Mouse (Mus musculus) CH12.LX (cell line): ENCODE data around the gene Adamtsl4.

Source experiments
- CTCF ChIP-seq, 2 experiments: IDR thresholded peaks in 1 of 2; conservative IDR thresholded peaks in 1 of 2; 2 replicates each; pipeline ENCODE4 v1.5.1; 2011 to 2012; ENCODE audit warnings: low read depth in 2 of 2, low read length in 2 of 2, improper control_type of control experiment in 1 of 2, inconsistent platforms in 1 of 2, mild to moderate bottlenecking in 1 of 2, moderate library complexity in 1 of 2
- E2F4 ChIP-seq: IDR thresholded peaks from 2 replicates; pipeline ENCODE4 v1.6.1; 2011; ENCODE audit warnings: low read depth, low read length, improper control_type of control experiment; ENCODE audit not compliant: insufficient replicate concordance
- MAX ChIP-seq: IDR thresholded peaks from 2 replicates; pipeline ENCODE4 v1.6.1; 2011; ENCODE audit warnings: low read length, improper control_type of control experiment
- NRF1 ChIP-seq: IDR thresholded peaks from 2 replicates; pipeline ENCODE4 v1.6.1; 2014; ENCODE audit warnings: low read depth, mild to moderate bottlenecking, inconsistent platforms, low read length, improper control_type of control experiment, moderate library complexity
- TBP ChIP-seq: conservative IDR thresholded peaks from 2 replicates; pipeline ENCODE4 v1.6.1; 2011; ENCODE audit warnings: low read depth, low read length, improper control_type of control experiment
- USF1 ChIP-seq: IDR thresholded peaks from 2 replicates; pipeline ENCODE4 v1.6.1; 2014; ENCODE audit warnings: low read depth, mild to moderate bottlenecking, inconsistent platforms, low read length, improper control_type of control experiment
- ZMIZ1 ChIP-seq: IDR thresholded peaks from 2 replicates; pipeline ENCODE4 v1.6.1; 2012; ENCODE audit warnings: low read depth, mild to moderate bottlenecking, inconsistent platforms, low read length, improper control_type of control experiment

DNA sequence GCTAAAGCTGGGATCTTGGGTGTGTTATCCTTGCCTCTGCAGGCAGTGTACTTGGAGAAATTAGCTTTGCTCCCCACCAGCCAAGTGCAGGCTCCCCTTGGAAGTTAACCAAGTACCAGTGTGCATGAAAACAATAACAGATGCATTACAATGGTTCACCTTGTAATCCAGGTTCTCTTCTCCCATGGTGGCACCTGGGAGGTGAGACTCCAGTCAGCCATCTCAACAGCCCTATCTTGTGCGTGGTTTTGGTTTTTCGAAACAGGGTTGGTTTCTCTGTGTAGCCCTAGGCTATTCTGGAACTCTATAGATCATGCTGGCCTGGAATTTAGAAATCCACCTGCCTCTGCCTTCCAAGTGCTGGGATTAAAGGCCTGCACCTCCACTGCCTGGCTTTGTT, 24.2 kb downstream of the Adamtsl4 start:
- no peak for TF ChIP-seq USF1
- TF ChIP-seq NRF1: no peak
- no peak for TF ChIP-seq E2F4
- TF ChIP-seq CTCF (conservative IDR thresholded peaks at IDR 0.05 in 1 of 2, IDR thresholded peaks at IDR 0.05 in 1 of 2; ENCODE audit: low read depth in 2 of 2, low read length in 2 of 2): no peak
- TF ChIP-seq MAX: no peak
- no peak for TF ChIP-seq ZMIZ1
- no peak for TF ChIP-seq TBP
